In the genomic region with DNA sequence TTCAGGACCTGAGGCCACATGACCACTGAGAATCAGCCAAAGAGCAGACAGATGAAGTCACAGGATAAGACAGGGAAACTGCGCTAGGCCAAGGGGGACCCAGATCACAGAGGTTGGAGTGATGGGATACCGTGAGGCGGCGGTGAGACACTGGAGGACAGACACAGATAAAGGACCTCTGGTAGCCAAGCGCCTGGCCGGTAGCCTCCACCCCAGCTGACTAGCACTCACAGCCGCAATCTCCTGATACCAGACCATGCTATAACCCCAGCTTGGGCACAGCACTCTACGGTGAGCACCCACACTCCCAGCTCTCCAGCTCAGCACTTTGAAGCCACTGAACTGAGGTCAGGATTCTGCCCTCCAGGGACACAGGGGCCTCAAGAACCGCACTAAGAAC, we compare ENCODE assay signal across 24 mouse cellular contexts. TPM values are rescaled to one million over a fixed set of nuclear protein-coding genes. Genes with fewer than 3 reads are reported as not detected.
"Had no signal": no experiment of that assay in that cellular context is flagged by ENCODE, and none has a peak within 500 bp of the region (broad histone marks: within the 10 kb centered on the region; RNA-seq: fewer than 3 reads in every experiment).

No protein-coding gene starts in this region.

- H3K27ac ChIP-seq: embryonic facial prominence, embryonic 10.5 days; embryonic facial prominence, embryonic 12.5 days; embryonic facial prominence, embryonic 15.5 days; forebrain, embryonic 10.5 days; forebrain, embryonic 12.5 days; forebrain, embryonic 13.5 days; forebrain, embryonic 15.5 days; heart, embryonic 10.5 days had no signal

- H3K9me3 ChIP-seq: embryonic facial prominence, embryonic 12.5 days; embryonic facial prominence, embryonic 13.5 days; embryonic facial prominence, embryonic 15.5 days; forebrain, embryonic 13.5 days; forebrain, embryonic 15.5 days; heart, embryonic 10.5 days had no signal

- ATAC-seq: forebrain, embryonic 13.5 days; forebrain, embryonic 14.5 days; forebrain, embryonic 15.5 days; forebrain, embryonic 16.5 days; forebrain, postnatal 0 days had no signal

- DNase-seq: cerebellum, adult 18-20 months; cerebellum, adult 2 months; cerebellum, adult 8-10 months; cerebellum, adult 9-10 months; cerebellum, adult 9-11 months; cerebellum, postnatal 25 days; cerebellum, postnatal 36 days; embryo, embryonic 11 days; forebrain, postnatal 0 days; gastrocnemius, postnatal 10 days; gastrocnemius, postnatal 14 days; gastrocnemius, postnatal 25 days had no signal

- H3K4me2 ChIP-seq: embryonic facial prominence, embryonic 12.5 days; embryonic facial prominence, embryonic 13.5 days; embryonic facial prominence, embryonic 15.5 days; forebrain, embryonic 12.5 days; forebrain, embryonic 13.5 days; forebrain, embryonic 15.5 days had no signal

- H3K36me3 ChIP-seq: embryonic facial prominence, embryonic 10.5 days; embryonic facial prominence, embryonic 12.5 days; embryonic facial prominence, embryonic 13.5 days; embryonic facial prominence, embryonic 15.5 days; forebrain, embryonic 10.5 days; forebrain, embryonic 12.5 days; forebrain, embryonic 15.5 days had no signal

- H3K27me3 ChIP-seq: embryonic facial prominence, embryonic 12.5 days; embryonic facial prominence, embryonic 13.5 days; embryonic facial prominence, embryonic 15.5 days; forebrain, embryonic 12.5 days; forebrain, embryonic 13.5 days; forebrain, embryonic 15.5 days had no signal

- H3K4me3 ChIP-seq: embryonic facial prominence, embryonic 10.5 days; embryonic facial prominence, embryonic 12.5 days; embryonic facial prominence, embryonic 13.5 days; embryonic facial prominence, embryonic 15.5 days; erythroblast, embryonic 14.5 days; forebrain, embryonic 10.5 days; forebrain, embryonic 12.5 days; forebrain, embryonic 13.5 days; forebrain, embryonic 15.5 days; heart, embryonic 10.5 days had no signal

- H3K9ac ChIP-seq: embryonic facial prominence, embryonic 12.5 days; embryonic facial prominence, embryonic 13.5 days; embryonic facial prominence, embryonic 15.5 days; forebrain, embryonic 12.5 days; forebrain, embryonic 13.5 days; forebrain, embryonic 15.5 days; forebrain, postnatal 0 days had no signal

- H3K4me1 ChIP-seq: embryonic facial prominence, embryonic 10.5 days; forebrain, embryonic 10.5 days had no signal

RNA-seq across cellular contexts. Expression of a gene that starts 26.4 kb away (rescaled TPM):
- polyA plus RNA-seq: erythroblast, embryonic 14.5 days had no signal
